Mouse (Mus musculus): ENCODE results near the gene Tbcel.
A peak's percentile ranks its signal among the peaks of the same experiment; 100 is the strongest.

- TF ChIP-seq POLR2A (IDR thresholded peaks at IDR 0.05; ENCODE audit: borderline replicate concordance, control insufficient read depth, low read depth, low read length) (peak; percentile 42; the same call in 1 of the 2 replicates), CTCF (IDR thresholded peaks at IDR 0.05; ENCODE audit: control insufficient read depth, insufficient read depth, low read length) (no peak)
Measured at GRCm38 (mm10) chr9:42471921-42472747, 35.5 kb downstream of the Tbcel start.
